Mouse (Mus musculus) myocyte (in vitro differentiated cells): ENCODE measurements around the gene Rbbp5. TPM values are rescaled to one million over a fixed set of nuclear protein-coding genes. Genes with fewer than 3 reads are reported as not detected.

ENCODE experiments used
- H3K27me3 ChIP-seq: one replicate; pipeline ENCODE4 v1.6.1; 2011; ENCODE audit not compliant: control insufficient read depth, insufficient read depth, insufficient read length
- H3K36me3 ChIP-seq: one replicate; pipeline ENCODE4 v1.6.1; 2011; ENCODE audit not compliant: control insufficient read depth, insufficient read depth
- H3K4me2 ChIP-seq: one replicate; pipeline ENCODE4 v1.6.1; 2011; ENCODE audit warnings: low read depth, control low read depth
- H3K4me3 ChIP-seq: one replicate; pipeline ENCODE4 v1.5.1; 2011; ENCODE audit warnings: mild to moderate bottlenecking, control low read depth, moderate library complexity
- H3K79me2 ChIP-seq: one replicate; pipeline ENCODE4 v1.6.1; 2011; ENCODE audit not compliant: control insufficient read depth, insufficient read depth
- H3ac ChIP-seq: one replicate; pipeline ENCODE4 v1.6.1; 2011; ENCODE audit not compliant: control insufficient read depth, insufficient read length
- CEBPB ChIP-seq: IDR thresholded peaks from 2 replicates; pipeline ENCODE4 v1.6.1; 2011; ENCODE audit warnings: mild to moderate bottlenecking, moderate library complexity; ENCODE audit not compliant: poor library complexity, insufficient read depth, severe bottlenecking
- E2F4 ChIP-seq: IDR thresholded peaks from one replicate; pipeline ENCODE4 v1.6.1; 2011; ENCODE audit warnings: mild to moderate bottlenecking, control low read depth, moderate library complexity; ENCODE audit not compliant: insufficient read depth
- MAX ChIP-seq: IDR thresholded peaks from one replicate; pipeline ENCODE4 v1.6.1; 2011; ENCODE audit warnings: low read depth, mild to moderate bottlenecking, control low read depth
- MYOD1 ChIP-seq, 3 experiments: IDR thresholded peaks; one replicate each; pipeline ENCODE4 v1.6.1; 2011; ENCODE audit warnings: control low read depth in 2 of 3, low read depth in 2 of 3, mild to moderate bottlenecking in 2 of 3, moderate library complexity in 1 of 3; ENCODE audit not compliant: insufficient read length in 2 of 3, control insufficient read depth in 1 of 3
- MYOG ChIP-seq, 3 experiments: IDR thresholded peaks; one replicate each; pipeline ENCODE4 v1.6.1; 2011; ENCODE audit warnings: control low read depth in 2 of 3, low read depth in 2 of 3, mild to moderate bottlenecking in 2 of 3; ENCODE audit not compliant: insufficient read length in 2 of 3, control insufficient read depth in 1 of 3, insufficient read depth in 1 of 3
- POLR2A ChIP-seq: IDR thresholded peaks from one replicate; pipeline ENCODE4 v1.6.1; 2011; ENCODE audit warnings: low read depth, mild to moderate bottlenecking, control low read depth, moderate library complexity; ENCODE audit not compliant: insufficient read length
- POLR2AphosphoS2 ChIP-seq: IDR thresholded peaks from one replicate; pipeline ENCODE4 v1.6.1; 2011; ENCODE audit warnings: low read depth, control low read depth; ENCODE audit not compliant: insufficient read length
- REST ChIP-seq: IDR thresholded peaks from one replicate; pipeline ENCODE4 v1.6.1; 2011; ENCODE audit warnings: mild to moderate bottlenecking, control low read depth, moderate library complexity; ENCODE audit not compliant: insufficient read depth, insufficient read length
- SRF ChIP-seq: IDR thresholded peaks from one replicate; pipeline ENCODE4 v1.6.1; 2011; ENCODE audit warnings: low read depth; ENCODE audit not compliant: control insufficient read depth, insufficient read length
- TCF12 ChIP-seq: IDR thresholded peaks from one replicate; pipeline ENCODE4 v1.6.1; 2011; ENCODE audit warnings: mild to moderate bottlenecking, control low read depth; ENCODE audit not compliant: poor library complexity, insufficient read depth, severe bottlenecking
- TCF3 ChIP-seq: IDR thresholded peaks from one replicate; pipeline ENCODE4 v1.6.1; 2011; ENCODE audit warnings: low read depth, control low read depth; ENCODE audit not compliant: insufficient read length
- USF1 ChIP-seq: IDR thresholded peaks from one replicate; pipeline ENCODE4 v1.6.1; 2011; ENCODE audit warnings: low read depth, mild to moderate bottlenecking, control low read depth, moderate library complexity
- polyA plus RNA-seq: library from polyadenylated mRNA; unstranded; fragments of >200 nt; fragmentation: generic; extraction: Trizol; gene quantifications from one replicate; pipeline ENCODE4 v1.2.1, GENCODE M21; 2012; ENCODE audit warnings: missing spikeins

The Rbbp5 gene
- polyA plus RNA-seq, 1 experiment = 27.3 TPM

- H3K4me3 ChIP-seq = no peak overlapping the region
- H3K27me3 ChIP-seq = no peaks in the 10 kb centered on the region
- H3ac ChIP-seq = no peak overlapping the region
- no peak for TF ChIP-seq TCF12
- TF ChIP-seq TCF3 = no peak
- TF ChIP-seq E2F4 = no peak
- TF ChIP-seq CEBPB = no peak
- no peak for TF ChIP-seq REST
- no peak for TF ChIP-seq SRF
- TF ChIP-seq POLR2A = no peak
- TF ChIP-seq POLR2AphosphoS2 = no peak
- no peak for TF ChIP-seq USF1
- TF ChIP-seq MAX = no peak
- no peak for TF ChIP-seq MYOG (IDR thresholded peaks at IDR 0.05; ENCODE audit: control insufficient read depth in 1 of 3, insufficient read depth in 1 of 3, insufficient read length in 2 of 3, low read depth in 2 of 3)
- no peak for TF ChIP-seq MYOD1 (IDR thresholded peaks at IDR 0.05; ENCODE audit: control insufficient read depth in 1 of 3, insufficient read length in 2 of 3, low read depth in 2 of 3)
- H3K36me3 ChIP-seq = peaks cover 38% of the 10 kb centered on the region
- peaks cover 70% of the 10 kb centered on the region for H3K79me2 ChIP-seq
- H3K4me2 ChIP-seq = no peak overlapping the region
Measured at GRCm38 (mm10) chr1:132483759-132484158, 6.6 kb downstream of the Rbbp5 start.

- TF ChIP-seq TCF12 = no peak
- TF ChIP-seq POLR2AphosphoS2 = no peak
- no peak for TF ChIP-seq MAX
- TF ChIP-seq TCF3 = no peak
- no peak for TF ChIP-seq MYOG (IDR thresholded peaks at IDR 0.05; ENCODE audit: control insufficient read depth in 1 of 3, insufficient read depth in 1 of 3, insufficient read length in 2 of 3, low read depth in 2 of 3)
- no peak for TF ChIP-seq POLR2A
- TF ChIP-seq USF1 = no peak
- no peak for TF ChIP-seq CEBPB
- no peak for TF ChIP-seq SRF
- no peak for TF ChIP-seq MYOD1 (IDR thresholded peaks at IDR 0.05; ENCODE audit: control insufficient read depth in 1 of 3, insufficient read length in 2 of 3, low read depth in 2 of 3)
- no peak for TF ChIP-seq E2F4
- no peak for TF ChIP-seq REST
- peaks cover 74% of the 10 kb centered on the region for H3K36me3 ChIP-seq
- no peaks in the 10 kb centered on the region for H3K27me3 ChIP-seq
- H3K4me2 ChIP-seq = no peak overlapping the region
- H3K4me3 ChIP-seq = no peak overlapping the region
- H3ac ChIP-seq = no peak overlapping the region
- no peaks in the 10 kb centered on the region for H3K79me2 ChIP-seq
Measured at GRCm38 (mm10) chr1:132500535-132500934, 23.4 kb downstream of the Rbbp5 start.

- no peak overlapping the region for H3K4me3 ChIP-seq
- no peak overlapping the region for H3ac ChIP-seq
- H3K27me3 ChIP-seq = no peaks in the 10 kb centered on the region
- H3K4me2 ChIP-seq = no peak overlapping the region
- TF ChIP-seq MYOG (IDR thresholded peaks at IDR 0.05; ENCODE audit: control insufficient read depth in 1 of 3, insufficient read depth in 1 of 3, insufficient read length in 2 of 3, low read depth in 2 of 3) (no peak), REST (no peak), MYOD1 (IDR thresholded peaks at IDR 0.05; ENCODE audit: control insufficient read depth in 1 of 3, insufficient read length in 2 of 3, low read depth in 2 of 3) (no peak), SRF (no peak), TCF12 (no peak), CEBPB (no peak), USF1 (no peak), E2F4 (no peak), MAX (no peak), POLR2A (no peak)
- no peaks in the 10 kb centered on the region for H3K79me2 ChIP-seq
- peaks cover 54% of the 10 kb centered on the region for H3K36me3 ChIP-seq
Measured at GRCm38 (mm10) chr1:132505155-132505554, 28.0 kb downstream of the Rbbp5 start.

- no peak within 1 kb of the TSS for H3ac ChIP-seq
- H3K4me3 ChIP-seq = no peak within 1 kb of the TSS
- no peak within 1 kb of the TSS for H3K4me2 ChIP-seq
- H3K36me3 ChIP-seq = peaks cover 53% of the 10 kb centered on the region
- no peaks in the 10 kb centered on the region for H3K79me2 ChIP-seq
- no peaks in the 10 kb centered on the region for H3K27me3 ChIP-seq
- TF ChIP-seq TCF3 (no peak), SRF (no peak), MYOG (IDR thresholded peaks at IDR 0.05; ENCODE audit: control insufficient read depth in 1 of 3, insufficient read depth in 1 of 3, insufficient read length in 2 of 3, low read depth in 2 of 3) (no peak), POLR2A (no peak), TCF12 (no peak), E2F4 (no peak)
Measured at GRCm38 (mm10) chr1:132506058-132506457, 28.9 kb downstream of the Rbbp5 start, which contains the start of gene Tmem81. TSS of gene Tmem81 (plus strand) at chr1:132506230.

- Histone ChIP-seq H3K36me3 (peaks cover 50% of the 10 kb centered on the region), H3K79me2 (no peaks in the 10 kb centered on the region), H3K27me3 (no peaks in the 10 kb centered on the region), H3K4me2 (no peak overlapping the region), H3ac (no peak overlapping the region), H3K4me3 (no peak overlapping the region)
- no peak for TF ChIP-seq TCF3
- TF ChIP-seq MYOD1 (IDR thresholded peaks at IDR 0.05; ENCODE audit: control insufficient read depth in 1 of 3, insufficient read length in 2 of 3, low read depth in 2 of 3) = no peak
- no peak for TF ChIP-seq MYOG (IDR thresholded peaks at IDR 0.05; ENCODE audit: control insufficient read depth in 1 of 3, insufficient read depth in 1 of 3, insufficient read length in 2 of 3, low read depth in 2 of 3)
- no peak for TF ChIP-seq E2F4
- no peak for TF ChIP-seq USF1
- no peak for TF ChIP-seq POLR2A
- no peak for TF ChIP-seq CEBPB
- TF ChIP-seq SRF = no peak
- no peak for TF ChIP-seq REST
- TF ChIP-seq MAX = no peak
- no peak for TF ChIP-seq POLR2AphosphoS2
- TF ChIP-seq TCF12 = no peak
Measured at GRCm38 (mm10) chr1:132506656-132507055, 29.5 kb downstream of the Rbbp5 start.
